Mouse (Mus musculus): Measurements from ENCODE around the gene Etv5. TPM values are rescaled to one million over a fixed set of nuclear protein-coding genes. Genes with fewer than 3 reads are reported as not detected.

Gene Etv5
- polyA plus RNA-seq, 2 experiments = 2.6 to 2.7 TPM

- no peak overlapping the region for H3K4me3 ChIP-seq (ENCODE audit: insufficient read depth in 1 of 2, low read depth in 2 of 2, low read length in 2 of 2)
- DNase-seq (ENCODE audit: low read depth in 3 of 3, low spot score in 3 of 3) (no peak), ATAC-seq (ENCODE audit: insufficient read depth) (no peak)
- no peak overlapping the region for H3K9ac ChIP-seq (replicated peaks)
- H3K4me1 ChIP-seq (replicated peaks; ENCODE audit: control insufficient read depth in 2 of 2, insufficient read depth in 2 of 2, low read length in 1 of 2) = no peaks in the 10 kb centered on the region
- no peak overlapping the region for H3K4me2 ChIP-seq (ENCODE audit: low read depth)
- TF ChIP-seq EP300 (IDR thresholded peaks at IDR 0.05; ENCODE audit: low read depth) = no peak
- no peak for TF ChIP-seq CTCF (IDR thresholded peaks at IDR 0.05; ENCODE audit: low read depth)
- H3K9me3 ChIP-seq (ENCODE audit: control insufficient read depth, low read length) = no peaks in the 10 kb centered on the region
- no peak overlapping the region for H3K27ac ChIP-seq
- no peaks in the 10 kb centered on the region for H3K27me3 ChIP-seq (ENCODE audit: control insufficient read depth, insufficient read depth, low read length)
- WGBS (ENCODE audit: insufficient replicate concordance) = 73% methylated on average over 6 of the region's 6 CpGs
- no peaks in the 10 kb centered on the region for H3K36me3 ChIP-seq (replicated peaks; ENCODE audit: control insufficient read depth, insufficient read depth, low read depth)
Measured at GRCm38 (mm10) chr16:22400226-22400625, 39.3 kb downstream of the Etv5 start.

DNA sequence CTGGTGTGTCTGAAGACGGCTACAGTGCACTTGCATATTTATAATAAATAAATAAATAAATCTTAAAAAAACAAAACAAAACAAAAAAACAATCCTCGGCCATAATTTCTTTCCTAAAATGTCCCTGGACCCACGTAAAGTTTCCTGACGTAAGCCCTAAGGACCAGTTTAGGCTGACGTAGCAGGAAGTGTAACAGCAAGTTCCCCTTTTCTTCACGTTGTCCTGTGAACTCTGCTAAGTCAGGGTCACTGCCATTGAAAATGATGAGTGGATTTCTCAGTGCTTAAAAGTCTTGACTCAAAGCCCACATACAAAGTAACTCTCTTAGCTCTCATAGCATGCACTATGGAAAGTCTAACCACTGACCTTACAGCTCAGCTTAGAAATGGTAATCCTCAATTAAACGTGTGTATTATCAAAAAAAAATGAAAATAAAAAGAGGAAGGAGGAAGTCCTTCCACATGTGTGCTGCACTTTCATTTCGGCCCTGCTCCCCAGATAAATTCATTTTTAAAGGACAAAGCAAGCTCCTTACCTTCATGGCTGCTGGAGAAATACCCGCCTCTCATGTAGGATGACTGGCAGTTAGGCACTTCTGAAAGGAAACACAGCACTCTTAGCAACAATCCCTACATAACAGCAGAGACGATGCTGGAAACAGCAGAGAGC, 40.6 kb downstream of the Etv5 start:
- no peak for TF ChIP-seq CTCF (IDR thresholded peaks at IDR 0.05; ENCODE audit: low read depth)
- no peak for ATAC-seq (ENCODE audit: insufficient read depth)

GRCm38 (mm10) chr16:22398354-22398753, 41.2 kb downstream of the Etv5 start:
- Histone ChIP-seq H3K36me3 (replicated peaks; ENCODE audit: control insufficient read depth, insufficient read depth, low read depth) (no peaks in the 10 kb centered on the region), H3K9ac (replicated peaks) (no peak overlapping the region), H3K9me3 (ENCODE audit: control insufficient read depth, low read length) (no peaks in the 10 kb centered on the region), H3K27me3 (ENCODE audit: control insufficient read depth, insufficient read depth, low read length) (no peaks in the 10 kb centered on the region), H3K4me2 (ENCODE audit: low read depth) (no peak overlapping the region), H3K4me3 (ENCODE audit: insufficient read depth in 1 of 2, low read depth in 2 of 2, low read length in 2 of 2) (no peak overlapping the region), H3K4me1 (replicated peaks; ENCODE audit: control insufficient read depth in 2 of 2, insufficient read depth in 2 of 2, low read length in 1 of 2) (no peaks in the 10 kb centered on the region), H3K27ac (no peak overlapping the region)
- no peak for TF ChIP-seq CTCF (IDR thresholded peaks at IDR 0.05; ENCODE audit: low read depth)
- TF ChIP-seq EP300 (IDR thresholded peaks at IDR 0.05; ENCODE audit: low read depth) = no peak
- 72% methylated on average over 11 of the region's 11 CpGs for WGBS (ENCODE audit: insufficient replicate concordance)
- no peak for DNase-seq (ENCODE audit: low read depth in 3 of 3, low spot score in 3 of 3)
- ATAC-seq (ENCODE audit: insufficient read depth) = no peak

More for the DNA sequence above, 40.6 kb downstream of the Etv5 start:
- Histone ChIP-seq H3K36me3 (replicated peaks; ENCODE audit: control insufficient read depth, insufficient read depth, low read depth) (no peaks in the 10 kb centered on the region), H3K9ac (replicated peaks) (no peak overlapping the region), H3K27me3 (ENCODE audit: control insufficient read depth, insufficient read depth, low read length) (no peaks in the 10 kb centered on the region), H3K4me1 (replicated peaks; ENCODE audit: control insufficient read depth in 2 of 2, insufficient read depth in 2 of 2, low read length in 1 of 2) (no peaks in the 10 kb centered on the region), H3K27ac (no peak overlapping the region), H3K4me3 (ENCODE audit: insufficient read depth in 1 of 2, low read depth in 2 of 2, low read length in 2 of 2) (no peak overlapping the region), H3K9me3 (ENCODE audit: control insufficient read depth, low read length) (no peaks in the 10 kb centered on the region), H3K4me2 (ENCODE audit: low read depth) (no peak overlapping the region)
- 44% methylated on average over 10 of the region's 10 CpGs for WGBS (ENCODE audit: insufficient replicate concordance)
- DNase-seq (ENCODE audit: low read depth in 3 of 3, low spot score in 3 of 3) = no peak

- no peak overlapping the region for H3K9ac ChIP-seq (replicated peaks)
- ATAC-seq (ENCODE audit: insufficient read depth) (no peak), DNase-seq (ENCODE audit: low read depth in 3 of 3, low spot score in 3 of 3) (no peak)
- H3K9me3 ChIP-seq (ENCODE audit: control insufficient read depth, low read length) = no peaks in the 10 kb centered on the region
- H3K4me1 ChIP-seq (replicated peaks; ENCODE audit: control insufficient read depth in 2 of 2, insufficient read depth in 2 of 2, low read length in 1 of 2) = no peaks in the 10 kb centered on the region
- H3K27ac ChIP-seq = no peak overlapping the region
- no peak for TF ChIP-seq EP300 (IDR thresholded peaks at IDR 0.05; ENCODE audit: low read depth)
- no peak for TF ChIP-seq CTCF (IDR thresholded peaks at IDR 0.05; ENCODE audit: low read depth)
- H3K36me3 ChIP-seq (replicated peaks; ENCODE audit: control insufficient read depth, insufficient read depth, low read depth) = no peaks in the 10 kb centered on the region
- H3K4me2 ChIP-seq (ENCODE audit: low read depth) = no peak overlapping the region
- no peaks in the 10 kb centered on the region for H3K27me3 ChIP-seq (ENCODE audit: control insufficient read depth, insufficient read depth, low read length)
- no peak overlapping the region for H3K4me3 ChIP-seq (ENCODE audit: insufficient read depth in 1 of 2, low read depth in 2 of 2, low read length in 2 of 2)
- WGBS (ENCODE audit: insufficient replicate concordance) = 70% methylated on average over 8 of the region's 8 CpGs
Measured at GRCm38 (mm10) chr16:22396420-22396819, 43.1 kb downstream of the Etv5 start.

- H3K27me3 ChIP-seq (ENCODE audit: control insufficient read depth, insufficient read depth, low read length) = no peaks in the 10 kb centered on the region
- TF ChIP-seq EP300 (IDR thresholded peaks at IDR 0.05; ENCODE audit: low read depth) = no peak
- TF ChIP-seq CTCF (IDR thresholded peaks at IDR 0.05; ENCODE audit: low read depth) = no peak
- no peak for ATAC-seq (ENCODE audit: insufficient read depth)
Measured at GRCm38 (mm10) chr16:22395093-22395844, 44.2 kb downstream of the Etv5 start.

More at GRCm38 (mm10) chr16:22395093-22395844, 44.2 kb downstream of the Etv5 start:
- H3K36me3 ChIP-seq (replicated peaks; ENCODE audit: control insufficient read depth, insufficient read depth, low read depth) = no peaks in the 10 kb centered on the region
- H3K4me2 ChIP-seq (ENCODE audit: low read depth) = no peak overlapping the region
- 68% methylated on average over 15 of the region's 15 CpGs for WGBS (ENCODE audit: insufficient replicate concordance)
- no peak overlapping the region for H3K27ac ChIP-seq
- H3K4me1 ChIP-seq (replicated peaks; ENCODE audit: control insufficient read depth in 2 of 2, insufficient read depth in 2 of 2, low read length in 1 of 2) = no peaks in the 10 kb centered on the region
- DNase-seq (ENCODE audit: low read depth in 3 of 3, low spot score in 3 of 3) = no peak
- no peaks in the 10 kb centered on the region for H3K9me3 ChIP-seq (ENCODE audit: control insufficient read depth, low read length)
- H3K9ac ChIP-seq (replicated peaks) = no peak overlapping the region
- no peak overlapping the region for H3K4me3 ChIP-seq (ENCODE audit: insufficient read depth in 1 of 2, low read depth in 2 of 2, low read length in 2 of 2)
